Mouse (Mus musculus) liver, embryonic 16.5 days (tissue): ENCODE measurements around the gene Col6a6. TPM values are rescaled to one million over a fixed set of nuclear protein-coding genes. Genes with fewer than 3 reads are reported as not detected.
"Not testable (repeated sequence)": the region's sequence is repeated elsewhere in the genome, so short reads cannot be mapped to it uniquely, and the experiment has no call there.

Experiments
- ATAC-seq: fragments of 200-750 bp; cut with Nextera tagmentation; 2 replicates; pipeline ENCODE4 v1.8.0; 2017; ENCODE audit warnings: low read depth, mild to moderate bottlenecking, moderate number of reproducible peaks, moderate library complexity
- H3K27ac ChIP-seq: fragments of 300-500 bp; sonication (generic); 2 replicates; pipeline ENCODE4 v1.5.1; 2014; ENCODE audit warnings: mild to moderate bottlenecking, low read length
- H3K27me3 ChIP-seq: fragments of 300-500 bp; sonication (generic); 2 replicates; pipeline ENCODE4 v1.6.1; 2014; ENCODE audit warnings: low read depth, low read length, mixed read lengths; ENCODE audit not compliant: control insufficient read depth, insufficient read depth
- H3K36me3 ChIP-seq: fragments of 300-500 bp; sonication (generic); 2 replicates; pipeline ENCODE4 v1.6.1; 2014; ENCODE audit warnings: mild to moderate bottlenecking; ENCODE audit not compliant: control insufficient read depth, insufficient read depth
- H3K4me1 ChIP-seq: fragments of 300-500 bp; sonication (generic); 2 replicates; pipeline ENCODE4 v1.6.1; 2014; ENCODE audit warnings: low read depth, low read length, mixed read lengths; ENCODE audit not compliant: control insufficient read depth
- H3K4me2 ChIP-seq: fragments of 300-500 bp; sonication (generic); 2 replicates; pipeline ENCODE4 v1.6.1; 2014; ENCODE audit warnings: low read depth, low read length, mixed read lengths
- H3K4me3 ChIP-seq: fragments of 300-500 bp; sonication (generic); 2 replicates; pipeline ENCODE4 v1.5.1; 2014; ENCODE audit warnings: low read depth, mild to moderate bottlenecking, low read length
- H3K9ac ChIP-seq: fragments of 300-500 bp; sonication (generic); 2 replicates; pipeline ENCODE4 v1.6.1; 2014; ENCODE audit warnings: low read depth, low read length
- H3K9me3 ChIP-seq: fragments of 300-500 bp; sonication (generic); replicated peaks from 2 replicates; pipeline ENCODE4 v1.6.1; 2016; ENCODE audit warnings: low read length; ENCODE audit not compliant: control insufficient read depth
- WGBS: fragments of 180-500 bp; shearing (Covaris S2); extraction: QIAGEN DNeasy Blood & Tissue Kit; methylation state at CpG from one replicate; pipeline ENCODE4 v1.1.7; 2014; ENCODE audit not compliant: insufficient replicate concordance; 5-methylcytosine and 5-hydroxymethylcytosine counted together
- polyA plus RNA-seq: library from polyadenylated mRNA; unstranded; fragments of >200 nt; fragmentation: Nextera tagmentation; extraction: Ambion mirVana; gene quantifications from 2 replicates; pipeline ENCODE4 v1.2.1, GENCODE M21; 2015

Gene Col6a6
- polyA plus RNA-seq, 1 experiment from 2014 or later = 0.42 TPM

- Histone ChIP-seq H3K4me1 (no peaks in the 10 kb centered on the region), H3K36me3 (peaks cover 3% of the 10 kb centered on the region), H3K9ac (no peak overlapping the region), H3K9me3 (no peaks in the 10 kb centered on the region), H3K4me2 (no peak overlapping the region), H3K4me3 (no peak overlapping the region), H3K27me3 (no peaks in the 10 kb centered on the region), H3K27ac (no peak overlapping the region)
- no peak for ATAC-seq
- 80% methylated on average over 12 of the region's 12 CpGs for WGBS
Measured at GRCm38 (mm10) chr9:105658216-105658615, 169.7 kb downstream of the Col6a6 start.

- H3K9me3 ChIP-seq = no peaks in the 10 kb centered on the region
- no peak overlapping the region for H3K27ac ChIP-seq
- no peak overlapping the region for H3K4me3 ChIP-seq
- no peaks in the 10 kb centered on the region for H3K4me1 ChIP-seq
- WGBS = 46% methylated on average over 2 of the region's 2 CpGs
- H3K9ac ChIP-seq = no peak overlapping the region
- no peak overlapping the region for H3K4me2 ChIP-seq
- no peaks in the 10 kb centered on the region; the same call in 1 of the 2 replicates for H3K36me3 ChIP-seq
- ATAC-seq = no peak
- no peaks in the 10 kb centered on the region for H3K27me3 ChIP-seq
Measured at GRCm38 (mm10) chr9:105656189-105656588, 171.8 kb downstream of the Col6a6 start.

GRCm38 (mm10) chr9:105642460-105643371 lies 185.2 kb downstream of the Col6a6 start, which contains the start of gene Pik3r4:
Pik3r4 (plus strand) TSS chr9:105642978.
- Histone ChIP-seq H3K9me3 (no peaks in the 10 kb centered on the region), H3K27me3 (no peaks in the 10 kb centered on the region), H3K27ac (0 out of 2 replicates have a peak within 1 kb of the TSS, but pooled peaks have one; percentile 14), H3K4me1 (peaks cover 3% of the 10 kb centered on the region), H3K9ac (peak within 1 kb of the TSS; percentile 82), H3K4me2 (peak within 1 kb of the TSS; percentile 75), H3K4me3 (peak within 1 kb of the TSS; percentile 86), H3K36me3 (peaks cover 6% of the 10 kb centered on the region; the same call in 1 of the 2 replicates)
- WGBS = 5% methylated on average over 37 of the region's 37 CpGs
- ATAC-seq = peak; percentile 83

GRCm38 (mm10) chr9:105641377-105641776 lies 186.6 kb downstream of the Col6a6 start:
- H3K4me3 ChIP-seq, ATAC-seq, H3K9me3 ChIP-seq, H3K4me1 ChIP-seq, H3K4me2 ChIP-seq, H3K27ac ChIP-seq, H3K27me3 ChIP-seq, H3K9ac ChIP-seq, H3K36me3 ChIP-seq: not testable (repeated sequence)
- 65% methylated on average over 6 of the region's 6 CpGs for WGBS

Other genes with a start within 250 kb of the Col6a6 start
- gene Pik3r4, start 185.2 kb downstream of the Col6a6 start, polyA plus RNA-seq = 5.4 and 6.4 TPM in 2 replicates
- gene Col6a5, start 132.5 kb upstream of the Col6a6 start, polyA plus RNA-seq = 0.19 TPM in 1 of 2 replicates, not detected in the other